Mouse (Mus musculus): ENCODE data around the gene Sdccag8.

Sdccag8 gene

DNA sequence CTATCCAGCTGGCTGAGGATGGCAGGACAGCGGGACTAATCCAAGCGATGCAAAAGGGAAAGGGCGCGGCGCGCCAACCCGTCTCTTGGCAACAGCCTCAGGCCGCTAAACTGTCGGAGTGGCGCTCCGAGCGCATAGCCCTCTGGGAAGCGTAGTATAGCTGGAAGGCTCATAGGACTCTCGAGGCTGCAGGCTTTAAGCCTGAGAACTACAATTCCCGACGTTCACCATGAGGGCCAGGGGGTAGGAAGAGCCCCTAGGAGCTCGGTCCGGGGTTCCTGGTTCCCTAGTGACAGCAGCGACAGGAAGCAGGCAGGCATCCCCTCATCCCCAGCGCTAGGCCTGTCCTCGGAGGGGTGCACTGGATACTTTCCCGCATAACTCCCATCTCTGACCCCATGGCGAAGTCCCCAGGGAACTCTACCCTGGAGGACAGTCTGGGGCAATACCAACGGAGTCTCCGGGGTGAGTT, at the start of gene Sdccag8:
Sdccag8 (plus strand) TSS at position 70 of the 472 bp plus-strand sequence.
- peak; percentile 95 to 96 for DNase-seq

DNA sequence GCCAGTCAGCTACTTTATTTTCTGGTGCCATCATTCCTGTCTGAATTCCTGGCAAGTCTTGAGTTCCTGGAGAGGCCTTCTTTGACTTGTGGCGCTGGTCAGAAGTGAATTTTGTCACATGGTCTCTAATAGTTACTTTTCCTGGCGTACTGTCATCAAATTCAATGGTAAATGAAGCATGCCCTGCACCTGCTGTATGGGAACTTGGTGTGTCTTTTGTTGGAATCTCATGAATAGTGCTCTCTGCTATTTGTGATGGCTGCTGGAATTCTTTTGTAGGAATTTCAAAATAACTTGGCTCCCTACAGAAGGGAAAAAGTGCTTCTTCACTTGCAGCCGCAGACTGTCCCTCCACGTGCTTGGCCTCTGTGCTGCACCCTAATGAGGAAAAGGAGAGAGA, 39.9 kb upstream of the Sdccag8 start:
- no peak for DNase-seq

DNA sequence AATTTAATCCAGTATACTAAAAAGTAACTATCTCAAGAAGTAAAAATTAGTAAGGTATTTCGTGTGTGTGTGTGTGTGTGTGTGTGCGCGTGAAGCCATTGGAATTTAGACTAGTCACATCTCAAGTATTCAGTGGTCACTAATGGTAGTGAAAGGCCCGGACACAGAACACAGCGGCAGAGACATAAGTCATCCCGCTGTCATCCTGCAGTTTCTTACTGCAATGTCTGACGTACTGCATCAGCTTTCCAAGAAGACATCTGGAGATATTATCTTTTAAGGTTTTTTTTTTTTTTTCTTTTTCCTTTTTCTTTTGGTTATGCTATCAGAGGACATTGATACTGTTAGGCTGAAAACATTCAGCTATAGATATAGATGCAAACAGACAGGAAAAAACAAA, 25.1 kb upstream of the Sdccag8 start:
- no peak for DNase-seq

DNA sequence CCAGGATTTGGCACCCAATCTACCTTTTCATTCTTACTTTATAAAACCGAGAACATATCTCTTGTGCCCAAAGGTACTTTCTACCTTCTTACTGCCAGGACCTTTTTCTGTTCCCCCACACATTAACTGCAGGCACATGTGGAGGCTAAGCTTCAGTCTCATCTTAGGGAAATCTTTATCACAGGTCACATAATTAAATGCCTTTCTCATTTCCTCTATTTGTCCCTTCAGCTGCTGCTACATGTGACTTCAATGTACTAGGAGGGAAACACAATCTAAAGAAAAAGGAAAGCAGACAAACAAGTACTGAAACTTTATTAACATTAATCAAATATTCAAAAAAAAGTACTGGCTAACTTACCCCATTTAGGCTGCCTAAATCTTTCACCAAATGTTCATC, 22.3 kb upstream of the Sdccag8 start:
- DNase-seq, result no peak

DNA sequence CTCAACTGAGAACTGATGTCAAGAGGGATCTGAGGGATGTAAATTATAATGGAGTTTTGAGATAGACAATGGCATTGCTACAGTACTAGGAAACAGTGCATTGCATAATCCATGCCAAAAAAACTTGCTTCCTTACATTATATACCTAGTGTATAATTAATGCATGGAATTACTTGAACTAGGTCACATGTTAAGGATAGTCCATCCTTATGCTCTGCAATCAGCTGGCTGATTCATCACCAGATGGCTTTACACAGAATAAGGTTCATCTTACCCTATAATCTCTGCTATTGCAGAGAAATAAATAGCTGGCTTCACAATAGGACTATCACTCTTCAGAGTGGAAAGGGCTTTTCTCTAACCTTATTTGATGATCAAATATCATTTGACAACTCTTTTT, 15.8 kb upstream of the Sdccag8 start:
- DNase-seq, result no peak

DNA sequence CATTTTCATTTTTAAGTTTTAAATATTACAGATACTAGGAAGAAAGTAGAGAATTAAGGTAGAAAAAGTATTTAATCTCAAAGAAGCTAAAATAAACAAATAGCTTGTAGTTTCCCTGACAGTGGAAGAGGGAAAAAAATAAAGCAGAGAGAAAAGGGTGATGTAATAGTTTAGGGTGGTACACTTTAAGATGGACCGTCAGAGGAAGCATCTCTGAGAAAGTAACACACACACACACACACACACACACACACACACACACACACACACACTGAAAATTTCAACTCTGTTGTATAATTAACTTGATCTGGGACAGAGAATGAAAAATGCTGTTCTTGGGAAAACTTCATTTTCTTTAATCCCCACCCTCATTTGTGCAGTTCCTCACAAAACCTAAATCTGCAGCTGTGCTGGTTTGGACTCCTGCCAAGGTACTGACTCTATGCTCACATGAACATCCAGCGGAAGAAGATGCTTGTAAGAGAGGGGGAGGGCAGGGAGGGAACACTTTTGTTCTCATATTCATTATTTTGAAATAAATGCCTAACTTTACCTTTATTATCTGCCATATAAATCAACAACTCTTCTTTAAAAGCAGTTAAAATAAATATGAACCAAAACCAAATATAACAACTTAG, 13.6 kb upstream of the Sdccag8 start:
- peak in 1 of 2 experiments; percentile 24 for DNase-seq

DNA sequence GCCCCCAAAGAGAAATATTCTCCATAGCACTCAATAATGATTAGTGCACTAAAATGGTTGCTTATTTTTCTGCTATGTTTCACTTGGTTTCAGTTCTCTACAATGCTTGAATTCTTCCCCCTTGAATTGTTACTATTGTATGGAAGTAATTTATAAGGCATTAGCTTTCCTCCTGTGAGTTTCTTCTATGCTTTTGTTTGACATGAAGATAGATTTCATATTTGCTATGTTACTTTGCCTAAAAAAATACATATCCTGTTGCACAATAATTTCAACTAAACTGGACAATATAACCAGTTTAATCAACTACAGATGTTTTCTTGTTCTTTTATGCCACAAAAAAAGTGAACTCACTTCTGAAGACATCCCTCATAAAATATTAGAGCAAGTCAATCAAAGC, 4.3 kb upstream of the Sdccag8 start:
- no peak for DNase-seq

DNA sequence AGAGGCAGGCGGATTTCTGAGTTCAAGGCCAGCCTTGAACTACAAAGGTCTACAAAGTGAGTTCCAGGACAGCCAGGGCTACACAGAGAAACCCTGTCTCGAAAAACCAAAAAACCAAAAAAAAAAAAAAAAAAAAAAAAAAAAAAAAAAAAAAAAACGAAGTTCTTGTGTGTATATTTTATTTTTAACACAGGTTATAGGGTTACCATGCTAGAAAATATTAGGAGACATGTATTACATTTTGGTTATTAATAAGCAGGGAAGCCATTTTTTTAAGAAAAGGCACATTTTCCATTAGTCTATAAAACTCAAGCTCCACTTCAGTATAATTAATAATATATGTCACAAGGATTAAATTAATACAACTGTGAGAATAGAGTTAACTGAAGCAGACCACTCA, 2.6 kb upstream of the Sdccag8 start:
- DNase-seq, result no peak

DNA sequence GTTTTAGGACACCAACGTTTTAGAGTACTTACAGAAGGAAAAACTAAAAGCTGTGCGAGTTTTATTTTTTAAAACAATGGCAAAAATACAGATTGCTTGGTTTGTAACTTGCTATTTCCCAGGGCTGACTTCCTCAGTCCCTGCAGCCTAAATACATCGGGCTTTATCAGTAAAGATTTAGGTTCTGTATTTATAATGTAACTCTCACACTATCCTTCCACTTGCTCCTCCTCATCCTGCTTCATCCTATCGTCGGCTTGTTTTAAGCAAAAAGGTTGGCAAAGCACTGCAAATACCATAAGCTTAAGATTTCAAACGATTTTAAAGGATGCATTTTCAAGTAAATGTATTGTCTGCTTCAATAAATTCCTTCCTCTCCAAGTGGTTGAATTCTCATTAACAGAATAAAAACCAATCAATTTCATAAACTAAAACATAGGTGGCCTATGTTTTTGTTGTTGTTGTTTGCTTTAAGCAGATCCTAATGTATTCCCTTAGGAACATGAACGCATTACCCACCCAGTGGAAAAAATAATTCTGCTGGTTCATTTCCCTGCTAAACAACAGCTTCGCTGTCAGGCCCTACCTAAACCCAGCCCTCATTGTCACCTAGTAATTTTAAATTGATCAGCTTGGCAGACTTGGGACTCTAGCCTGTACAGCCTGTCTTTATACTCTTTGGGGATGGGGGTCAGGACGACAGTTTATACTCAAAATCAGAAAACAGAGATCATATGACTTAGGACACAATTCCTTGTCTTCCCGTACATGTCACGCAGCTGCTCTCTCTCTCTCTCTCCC, 1.8 kb upstream of the Sdccag8 start:
- DNase-seq, result no peak

DNA sequence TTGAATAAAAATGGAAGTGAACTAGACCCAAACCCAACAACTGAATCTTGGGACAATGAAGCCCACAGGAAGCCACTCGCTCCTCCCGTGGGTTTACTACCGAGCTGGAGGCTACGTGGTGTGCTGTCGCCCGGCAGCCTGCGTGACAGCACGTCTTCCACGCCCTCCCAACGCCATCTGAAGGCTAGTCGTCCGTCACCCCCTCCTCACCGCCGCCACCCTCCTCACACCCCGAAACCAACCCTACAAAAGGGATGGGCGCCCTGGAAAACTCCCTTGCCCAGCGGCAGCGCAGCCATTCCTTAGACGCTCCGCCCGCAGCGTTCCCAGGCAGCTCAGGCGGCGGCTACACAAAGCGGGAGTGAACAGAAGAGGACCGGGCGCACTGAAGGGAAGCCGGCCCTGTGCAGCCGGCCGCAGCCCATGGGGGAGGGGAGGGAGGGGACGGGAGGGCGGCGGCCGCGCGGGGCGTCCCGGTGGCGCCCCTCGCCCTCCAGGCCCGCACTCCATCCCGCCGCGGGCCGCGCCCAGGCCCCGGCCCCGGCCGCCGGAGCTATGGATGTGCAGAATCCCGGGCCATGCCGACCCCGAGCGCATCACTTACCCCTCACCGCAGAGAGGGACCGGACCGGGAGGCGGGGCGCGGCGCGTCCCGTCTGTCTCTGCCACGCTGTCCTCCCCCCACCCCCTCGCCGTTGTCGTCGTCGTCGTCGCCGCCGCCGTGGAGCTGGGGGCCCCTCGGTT, 996 bp upstream of the Sdccag8 start:
- peak; percentile 33 to 55 for DNase-seq

DNA sequence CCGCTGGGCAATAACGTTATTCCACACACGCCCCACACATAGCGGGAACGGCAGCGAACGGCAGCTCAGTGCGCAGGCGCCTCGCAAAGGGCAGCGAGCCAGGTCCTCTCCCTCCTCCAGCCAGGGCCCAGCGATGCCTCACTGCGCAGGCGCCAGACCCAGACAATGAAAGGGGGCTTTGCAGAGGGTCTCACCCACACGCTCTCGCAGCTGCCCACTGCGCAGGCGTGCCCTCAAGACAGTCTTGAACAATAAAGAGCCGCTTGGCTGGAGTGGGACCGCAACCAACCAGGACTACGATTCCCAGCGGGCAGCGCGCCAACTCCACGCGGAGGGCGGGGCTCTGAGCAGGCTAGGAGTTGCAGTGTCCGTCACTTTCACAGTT, 432 bp upstream of the Sdccag8 start, which contains the start of gene Cep170:
Cep170 (minus strand) TSS at position 32 of the 385 bp plus-strand sequence.
- DNase-seq, result peak; percentile 91 to 95

DNA sequence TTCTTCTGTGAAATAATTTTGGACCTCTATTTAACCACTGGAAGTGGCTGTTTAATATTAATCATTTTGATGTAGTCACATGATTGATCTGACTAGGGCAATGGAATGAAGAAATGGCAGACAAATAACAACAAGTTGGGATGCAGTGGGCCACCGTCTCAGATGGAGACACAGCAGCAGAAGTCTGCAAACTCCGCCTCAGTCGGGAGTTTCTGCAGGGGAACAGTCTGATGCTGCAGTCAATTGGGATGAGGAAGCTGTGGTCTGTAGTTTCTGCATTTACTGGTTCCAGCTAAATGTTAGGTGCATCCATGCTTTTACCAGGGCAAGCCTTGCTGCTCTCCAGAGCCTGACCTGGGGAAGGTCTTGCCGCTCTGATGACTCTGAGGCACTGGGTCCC, 2.3 kb downstream of the Sdccag8 start:
- DNase-seq, result no peak

DNA sequence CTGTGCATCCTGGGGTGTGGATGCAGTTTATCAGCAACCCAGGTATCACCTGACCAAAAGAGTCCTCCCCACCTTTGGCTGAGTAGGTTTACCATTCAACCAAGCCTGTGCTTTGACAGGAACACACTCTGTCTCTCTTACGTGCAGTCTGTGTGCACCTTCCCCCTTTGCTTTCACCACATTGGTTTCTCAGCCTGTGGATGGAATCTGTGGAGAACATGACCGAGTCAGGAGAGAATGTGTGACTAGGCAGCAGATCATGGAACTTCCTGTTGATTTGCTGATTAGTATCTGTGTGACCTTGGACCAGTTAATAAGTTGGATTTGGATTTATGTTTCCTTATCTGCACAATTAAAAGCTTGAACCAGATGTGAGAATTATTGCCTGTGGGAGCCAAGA, 3.7 kb downstream of the Sdccag8 start:
- no peak for DNase-seq

DNA sequence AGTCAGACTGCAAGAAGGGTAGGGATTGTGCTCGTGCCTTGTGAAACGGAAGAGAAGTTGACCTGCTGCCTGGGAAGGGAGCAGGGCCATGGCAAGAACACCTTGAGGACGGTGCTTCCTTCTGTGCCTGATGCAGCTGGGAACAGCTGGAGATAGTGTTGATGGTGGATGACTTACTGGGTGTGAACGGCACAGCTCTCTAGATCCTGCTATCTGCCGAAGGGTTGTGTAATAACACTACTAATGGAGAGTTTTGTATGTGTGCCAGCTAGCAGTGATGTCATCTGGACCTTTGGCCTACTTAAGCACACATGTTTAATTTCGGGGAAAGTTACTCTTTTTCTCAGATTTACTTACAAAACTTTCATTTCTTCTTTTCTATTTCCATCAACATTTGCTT, 4.3 kb downstream of the Sdccag8 start:
- DNase-seq, result peak; percentile 42 to 70

DNA sequence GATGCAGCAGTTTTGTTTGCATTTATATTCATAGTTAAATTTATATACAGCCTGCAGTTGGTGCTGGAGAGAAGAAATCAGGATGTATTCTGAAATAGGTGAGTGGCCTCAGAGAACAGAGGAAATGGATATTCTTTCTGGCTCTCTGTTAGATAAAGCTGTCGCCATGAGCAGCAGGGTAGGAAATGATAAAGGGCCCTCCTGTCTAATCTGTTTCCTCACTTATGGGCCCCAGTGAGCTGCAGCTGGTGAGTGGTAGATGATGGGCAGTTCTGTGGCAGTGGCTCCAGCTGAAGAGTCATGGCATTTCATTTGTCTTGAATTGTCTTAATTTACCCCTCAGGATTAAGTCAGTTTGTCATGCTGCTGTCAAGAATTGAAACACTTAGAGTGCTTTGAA, 7.5 kb downstream of the Sdccag8 start:
- no peak for DNase-seq

DNA sequence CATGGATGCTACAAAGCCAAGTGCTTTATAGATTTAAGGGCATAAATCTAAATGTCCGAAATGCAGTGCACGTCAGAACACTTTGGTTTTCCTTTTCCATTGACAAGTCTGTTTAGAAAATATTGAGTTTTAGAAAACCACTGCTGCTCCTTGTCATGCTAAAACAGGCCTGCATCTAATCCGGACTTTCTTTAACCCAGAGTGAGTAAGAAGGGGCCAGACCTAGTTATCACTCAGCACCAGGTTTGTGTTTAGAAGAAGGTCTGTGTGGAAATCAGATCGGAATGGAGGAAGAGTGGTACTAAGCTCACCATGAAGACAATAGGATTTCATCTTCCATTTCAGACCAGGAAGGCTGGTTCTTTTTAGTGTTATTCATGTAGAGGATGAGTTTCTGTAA, 8.5 kb downstream of the Sdccag8 start:
- no peak for DNase-seq

DNA sequence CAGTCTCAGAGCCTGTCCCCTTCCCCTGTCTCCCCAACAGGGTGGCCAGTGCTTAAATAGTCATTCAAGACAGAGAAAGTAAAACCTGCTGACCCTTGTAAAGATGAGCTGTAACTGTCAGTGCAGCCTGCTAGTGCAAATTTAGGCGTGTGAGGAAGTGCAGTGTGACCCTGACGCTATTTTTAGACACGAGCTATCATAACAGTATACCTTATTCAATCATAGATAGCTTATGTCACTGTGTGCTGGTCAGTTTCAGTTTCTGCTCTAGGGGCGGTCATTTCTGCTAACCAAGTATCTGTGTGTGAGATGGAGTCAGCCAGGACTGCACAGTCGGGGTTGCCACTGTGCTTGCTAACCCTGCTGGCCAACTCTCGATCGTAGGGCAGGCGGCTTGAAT, 9.4 kb downstream of the Sdccag8 start:
- no peak for DNase-seq

DNA sequence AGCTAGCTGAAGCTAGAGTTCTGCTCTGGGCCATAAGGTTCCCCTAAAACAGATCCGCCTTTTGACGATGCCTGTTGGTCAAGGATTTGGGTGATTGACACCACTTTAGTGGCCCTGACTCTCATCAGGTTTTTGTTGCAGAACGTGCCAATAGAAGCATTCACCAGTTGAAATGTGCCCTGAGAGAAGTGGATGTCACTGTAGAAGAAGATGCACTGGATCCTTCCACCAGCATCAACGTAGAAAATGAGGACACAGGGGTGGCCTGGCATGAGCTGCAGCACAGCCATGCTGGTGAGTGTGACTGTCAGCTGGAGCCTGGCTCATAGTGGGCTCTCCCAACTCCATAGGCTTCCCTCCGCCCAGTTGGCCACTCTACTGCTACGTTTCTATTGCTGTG, 10.2 kb downstream of the Sdccag8 start:
- no peak for DNase-seq

DNA sequence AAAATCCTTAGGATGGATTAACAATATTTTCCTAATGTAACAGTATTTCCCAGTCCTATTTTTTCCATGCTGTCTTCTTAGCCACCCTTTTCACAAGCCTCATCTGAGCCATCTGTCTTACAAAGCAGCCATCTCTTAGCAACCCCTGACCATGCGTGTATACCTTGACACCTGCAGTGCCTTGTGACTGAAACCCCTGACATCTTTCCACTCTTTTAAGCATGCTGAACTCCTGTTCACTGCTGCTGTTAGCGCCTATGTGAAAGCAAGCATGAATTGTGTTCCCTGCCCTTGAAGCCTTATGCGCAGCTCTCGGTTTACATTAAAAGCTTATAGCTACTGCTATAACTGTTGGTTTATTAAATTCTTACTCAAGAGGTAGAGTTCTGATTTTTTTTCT, 10.6 kb downstream of the Sdccag8 start:
- no peak for DNase-seq

DNA sequence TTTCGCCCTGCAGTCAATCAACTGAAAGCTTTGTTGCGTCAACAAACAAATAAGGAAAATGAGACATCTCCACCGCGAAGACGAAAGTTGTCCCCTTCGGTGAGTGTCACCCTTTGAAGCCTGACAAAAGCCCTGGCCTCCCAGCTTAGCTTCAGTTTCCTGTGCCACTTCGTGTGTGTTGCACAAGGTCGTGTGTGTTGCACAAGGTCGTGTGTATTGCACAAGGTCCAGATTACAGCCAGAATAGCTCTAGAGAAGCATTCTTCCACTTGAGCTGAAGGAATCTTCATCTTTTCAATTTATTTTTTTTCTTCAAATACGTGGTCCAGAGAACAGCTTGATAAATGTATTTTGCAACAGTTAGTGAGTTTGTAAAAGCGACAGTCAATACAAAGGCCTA, 11.7 kb downstream of the Sdccag8 start:
- no peak for DNase-seq

DNA sequence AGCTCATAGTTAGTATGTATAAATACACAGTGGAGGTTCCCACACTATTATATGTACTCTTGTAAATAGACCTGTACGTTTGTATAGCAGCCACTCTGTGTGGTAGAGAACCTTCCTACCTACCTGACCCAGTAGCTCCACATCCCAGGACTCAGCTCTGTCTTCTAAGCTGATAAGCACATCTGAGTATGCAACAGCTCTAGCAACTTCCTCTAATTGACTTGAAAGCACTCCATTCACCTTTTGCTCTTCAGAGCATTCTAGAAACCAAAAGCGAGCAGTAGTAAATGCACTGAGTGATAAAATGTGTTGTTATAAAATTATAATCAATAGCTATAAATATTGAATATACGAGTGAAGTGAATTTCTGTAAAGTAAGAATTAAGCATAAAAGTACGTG, 12.5 kb downstream of the Sdccag8 start:
- DNase-seq, result no peak

DNA sequence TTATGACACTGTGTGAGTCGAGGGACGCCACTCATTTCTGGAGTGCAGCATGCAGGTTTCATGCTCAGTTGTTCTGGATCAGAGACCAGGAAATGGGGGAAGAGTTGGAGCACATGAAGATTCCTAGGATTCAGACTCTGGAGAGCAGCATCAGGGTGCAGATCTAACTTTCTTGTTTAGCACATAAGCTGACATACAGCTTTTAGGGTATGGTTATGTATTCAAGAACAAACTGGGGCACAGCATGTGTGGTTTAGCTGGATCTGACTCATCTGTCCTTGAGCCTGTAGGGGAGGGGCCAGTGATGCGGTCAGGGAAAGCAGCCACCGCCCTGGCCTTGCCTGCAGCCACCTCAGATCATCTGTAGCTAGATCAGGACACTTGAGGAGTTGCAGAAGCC, 12.9 kb downstream of the Sdccag8 start:
- DNase-seq, result no peak

DNA sequence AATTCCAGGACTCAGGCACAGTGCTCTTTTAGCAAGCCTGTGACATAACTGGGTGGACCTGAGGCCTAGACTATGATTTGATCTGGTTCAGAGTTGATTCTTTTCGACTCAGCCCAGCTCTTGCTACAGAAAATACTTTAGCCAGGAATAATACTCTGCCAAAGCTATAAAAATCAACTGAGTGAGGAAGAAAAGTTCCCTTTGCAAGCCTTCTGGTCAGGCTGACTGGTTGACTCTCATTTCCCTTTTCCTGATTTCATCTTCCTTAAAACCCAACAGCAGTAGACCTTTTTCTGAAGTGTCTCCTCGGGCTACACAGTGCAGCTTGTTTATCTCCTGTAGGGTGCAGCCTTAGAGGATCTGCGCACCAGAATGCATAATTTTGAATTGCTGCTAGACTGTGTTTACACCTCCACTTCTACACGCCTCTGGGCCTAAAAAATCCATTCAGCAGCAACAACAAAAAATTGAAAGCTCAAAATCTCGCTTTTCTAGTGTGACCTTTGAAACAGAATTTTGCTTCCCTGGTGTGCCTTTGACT, 13.6 kb downstream of the Sdccag8 start:
- no peak for DNase-seq

DNA sequence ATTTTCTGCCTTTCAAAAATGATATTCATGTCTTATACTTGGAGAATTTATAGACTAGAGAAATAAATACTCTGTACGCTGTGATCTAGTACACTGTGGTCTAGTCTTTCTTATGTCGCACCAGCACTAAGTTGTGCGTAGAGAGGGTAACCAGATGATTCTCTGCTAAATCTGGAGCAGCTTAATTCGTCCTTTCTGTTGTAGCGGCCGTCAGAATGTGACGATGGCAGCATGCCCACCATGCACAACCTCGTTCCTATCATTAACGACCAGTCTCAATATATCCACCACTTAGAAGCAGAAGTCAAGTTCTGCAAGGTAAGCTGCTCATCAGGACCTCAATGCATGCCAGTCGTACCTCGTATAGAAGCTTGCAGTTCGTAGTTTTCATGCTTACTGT, 14.2 kb downstream of the Sdccag8 start:
- DNase-seq, result no peak

Data from kidney, adult 8-10 months (tissue).